Mouse (Mus musculus) lung, postnatal 0 days (tissue): ENCODE results near the gene Zc2hc1c.

Experiments
- CTCF ChIP-seq: IDR thresholded peaks from 2 replicates; pipeline ENCODE4 v1.5.1; 2016; ENCODE audit warnings: antibody characterized with exemption, mild to moderate bottlenecking
- EP300 ChIP-seq: IDR thresholded peaks from 2 replicates; pipeline ENCODE4 v1.6.1; 2016; ENCODE audit warnings: antibody characterized with exemption, mild to moderate bottlenecking, control low read depth

- TF ChIP-seq CTCF (peak; percentile 69), EP300 (no peak)
Measured at GRCm38 (mm10) chr12:85270319-85270718, 18.1 kb upstream of the Zc2hc1c start, which contains the start of gene Mlh3.
